Mouse (Mus musculus): ENCODE data around the gene Pcyt1a.

Pcyt1a gene

DNA sequence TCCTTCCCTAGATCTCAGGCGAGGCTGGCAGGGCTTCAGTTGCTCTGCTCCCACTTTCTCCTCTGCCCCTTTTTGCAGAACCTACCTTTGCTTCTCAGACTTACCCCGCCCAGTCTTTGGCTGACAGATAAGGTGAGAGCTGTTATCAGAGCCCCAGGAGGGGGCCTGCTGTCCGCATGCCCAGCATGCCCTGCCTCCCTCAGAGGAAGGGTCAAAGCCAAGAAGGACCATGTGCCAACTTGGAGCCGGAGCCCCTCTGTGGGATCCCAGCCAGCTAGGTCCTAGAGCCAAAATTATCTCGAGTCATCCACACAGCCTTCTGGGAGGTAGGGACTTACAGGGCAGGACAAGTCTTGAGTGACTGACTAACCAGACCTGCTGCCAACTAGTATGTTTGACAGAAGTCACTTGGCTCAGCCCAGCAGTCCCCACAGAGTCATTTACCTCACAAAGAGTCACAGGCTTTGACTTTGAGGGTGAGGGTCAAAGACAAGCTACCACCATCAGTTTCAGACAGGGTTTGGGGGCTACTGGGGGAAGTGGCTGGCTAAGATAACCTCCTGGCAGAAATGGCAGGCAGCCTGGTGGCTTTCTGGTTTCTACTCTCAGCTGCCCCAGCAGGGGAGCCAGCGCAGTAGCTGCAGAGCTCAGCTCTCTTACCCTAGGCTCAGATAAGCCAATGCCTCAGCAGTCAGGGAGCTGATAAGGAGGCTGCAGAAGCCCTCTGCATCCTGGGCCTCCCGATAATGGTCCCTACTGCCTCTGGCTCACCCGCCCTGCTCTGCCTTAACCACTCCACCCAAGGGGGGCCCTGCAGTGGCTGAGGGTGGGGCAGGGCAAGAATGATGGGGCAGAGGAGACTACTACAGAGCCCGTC is 78.6 kb downstream of the Pcyt1a start:
- no peak for DNase-seq (ENCODE audit: low read depth, low spot score)

DNA sequence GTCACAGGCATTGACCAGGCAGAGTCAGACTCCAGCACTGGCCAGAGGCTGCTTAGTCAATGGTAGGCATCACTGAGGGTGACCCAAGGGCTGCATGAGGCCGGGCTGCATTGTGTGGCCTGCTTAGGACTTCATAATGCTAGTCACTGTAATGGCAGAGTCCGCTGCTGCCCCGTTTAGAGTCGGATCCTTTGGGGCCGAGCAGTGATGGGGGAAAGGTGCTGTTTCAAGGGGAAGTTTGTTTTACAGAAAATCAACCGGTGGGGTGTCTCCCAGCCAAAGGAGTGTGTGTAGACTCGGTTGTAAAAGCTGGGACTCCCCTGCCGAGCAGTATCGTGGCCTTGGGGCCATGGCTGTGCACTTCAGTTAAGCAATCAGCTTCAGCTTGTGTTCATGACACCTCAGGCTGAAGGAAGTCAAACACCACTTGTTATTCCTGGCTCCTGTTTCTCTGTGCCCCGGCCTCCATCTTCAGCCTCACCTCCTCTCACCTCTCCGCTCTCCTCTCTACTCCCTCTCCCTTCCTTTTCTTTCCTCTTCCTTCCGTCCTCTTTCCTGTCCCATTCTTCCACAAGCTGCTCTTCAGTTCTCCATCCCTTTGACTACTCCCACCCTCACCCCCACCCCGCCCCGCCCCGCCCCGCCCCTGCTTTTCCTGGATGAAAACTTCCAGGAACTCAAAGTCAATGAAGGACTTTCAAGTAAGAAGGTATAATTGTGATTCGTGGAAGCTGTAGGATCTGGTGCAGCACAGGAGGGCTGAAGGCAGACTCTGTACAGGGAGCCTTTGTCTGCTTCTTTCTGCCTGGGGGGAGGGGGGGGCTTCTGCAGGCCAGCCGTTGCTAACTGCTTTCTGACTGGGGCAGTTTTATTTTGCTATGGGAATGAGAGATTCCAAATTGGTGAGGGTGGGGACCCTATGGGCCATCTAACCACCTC is 79.9 kb downstream of the Pcyt1a start:
- no peak for DNase-seq (ENCODE audit: low read depth, low spot score)

DNA sequence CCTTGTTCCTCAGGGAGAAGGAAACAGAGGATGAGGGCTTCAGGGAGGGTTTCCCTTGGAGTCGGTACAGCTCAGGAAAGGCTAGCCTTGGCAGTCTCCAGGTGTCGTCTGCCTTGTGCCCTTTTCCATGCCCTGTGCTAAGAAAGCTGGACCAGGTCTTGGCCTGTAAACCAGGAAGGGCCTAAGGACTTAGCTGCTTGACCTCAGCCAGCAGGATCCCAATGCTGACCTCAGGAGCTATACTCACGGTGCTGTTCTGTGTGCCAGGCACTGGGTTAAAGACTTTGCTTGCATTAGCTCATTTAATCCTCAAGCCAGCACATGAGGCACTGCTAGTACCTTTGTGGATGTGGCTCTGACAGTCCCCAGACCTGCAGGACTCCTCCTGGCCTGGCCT is 80.6 kb downstream of the Pcyt1a start:
- DNase-seq (ENCODE audit: low read depth, low spot score): no peak

DNA sequence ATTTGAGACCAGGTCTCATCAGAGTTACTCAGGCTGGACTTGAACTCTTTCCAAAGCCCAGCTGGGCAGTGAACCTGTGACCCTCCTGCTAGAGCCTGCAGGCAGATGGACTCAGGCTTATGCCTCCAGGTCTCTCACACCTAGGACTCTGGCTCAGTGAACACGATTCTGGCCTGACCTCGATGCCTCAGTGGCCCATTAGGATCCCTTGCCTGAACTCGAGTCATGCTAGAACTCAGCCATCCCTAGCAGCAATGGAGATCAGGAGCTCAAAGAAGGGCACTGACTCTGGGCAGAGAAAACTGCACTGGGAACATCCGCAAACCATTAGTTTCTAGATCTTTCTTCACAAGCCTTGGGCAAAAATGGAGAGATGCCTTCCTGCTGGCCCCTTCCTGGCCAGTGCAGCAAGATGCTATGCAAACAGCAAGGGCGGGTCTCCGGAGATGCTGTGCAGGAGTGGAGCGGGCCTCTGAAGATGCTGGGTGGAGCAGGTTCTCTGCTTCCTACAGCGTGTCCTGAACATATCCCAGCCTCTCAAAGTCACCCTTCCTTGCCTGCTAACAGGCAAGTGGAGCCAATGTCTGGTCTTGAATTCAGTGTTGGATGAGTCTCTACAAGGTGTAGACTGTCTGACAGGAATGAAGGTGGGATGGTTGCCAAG is 81.2 kb downstream of the Pcyt1a start:
- no peak for DNase-seq (ENCODE audit: low read depth, low spot score)

DNA sequence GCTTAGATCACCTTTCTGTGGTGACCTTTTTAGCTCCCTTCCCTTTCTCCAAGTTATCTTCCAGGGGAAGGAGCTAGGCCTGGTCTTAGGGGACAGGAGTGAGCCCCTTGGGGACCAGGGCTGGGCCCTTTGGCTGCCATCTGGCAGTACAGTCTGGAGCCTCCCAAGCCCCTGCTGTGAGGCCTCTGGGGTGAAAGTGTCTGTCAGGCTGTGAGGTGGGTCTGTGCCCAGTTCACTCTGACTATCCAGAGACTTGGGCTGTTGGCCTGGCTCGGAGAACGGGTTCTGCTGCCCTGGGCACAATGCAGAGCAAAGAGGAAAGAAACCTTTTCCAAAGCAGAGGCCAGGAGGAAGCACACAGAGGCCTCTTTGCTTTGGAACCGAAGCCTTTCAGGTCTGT is 82.2 kb downstream of the Pcyt1a start:
- DNase-seq (ENCODE audit: low read depth, low spot score): no peak

DNA sequence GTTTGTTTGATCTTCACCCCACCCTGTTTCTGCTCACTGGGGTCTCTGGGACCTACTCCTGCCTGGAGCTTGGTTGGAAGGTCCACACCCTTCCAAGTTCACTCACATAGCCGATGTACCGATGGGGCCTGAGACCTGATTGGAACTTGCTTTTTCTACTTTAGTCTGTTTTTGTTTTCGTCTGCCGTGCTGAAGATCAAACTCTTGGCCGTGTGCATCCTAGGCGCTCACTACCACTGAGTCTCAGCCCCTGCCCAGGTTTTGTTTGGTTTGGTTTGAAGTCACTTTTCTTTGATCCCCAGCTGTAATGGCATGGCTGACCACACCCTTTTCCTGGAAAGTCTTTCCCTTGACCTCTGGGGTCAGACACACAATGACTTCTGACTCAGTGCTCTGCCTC is 82.7 kb downstream of the Pcyt1a start:
- no peak for DNase-seq (ENCODE audit: low read depth, low spot score)

DNA sequence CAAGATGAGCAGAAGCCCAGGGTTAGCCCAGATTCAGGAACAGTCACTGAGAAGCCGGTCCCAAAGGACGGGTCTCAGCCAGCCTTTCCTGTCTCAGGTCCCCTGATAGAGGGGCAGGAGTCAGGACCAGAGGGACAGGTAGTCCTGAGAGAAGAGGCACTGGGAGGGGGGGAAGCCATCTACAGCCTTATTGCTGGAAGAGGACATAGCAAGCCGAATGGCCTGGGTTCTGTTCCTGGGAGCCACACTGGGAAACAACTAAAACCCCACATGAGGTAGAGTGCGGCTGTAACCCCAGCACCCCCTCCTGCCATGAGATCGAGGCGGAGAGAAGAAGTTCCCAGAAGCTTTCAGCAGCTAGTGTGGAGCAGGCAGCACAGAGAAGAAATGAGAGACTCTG is 83.2 kb downstream of the Pcyt1a start:
- no peak for DNase-seq (ENCODE audit: low read depth, low spot score)

DNA sequence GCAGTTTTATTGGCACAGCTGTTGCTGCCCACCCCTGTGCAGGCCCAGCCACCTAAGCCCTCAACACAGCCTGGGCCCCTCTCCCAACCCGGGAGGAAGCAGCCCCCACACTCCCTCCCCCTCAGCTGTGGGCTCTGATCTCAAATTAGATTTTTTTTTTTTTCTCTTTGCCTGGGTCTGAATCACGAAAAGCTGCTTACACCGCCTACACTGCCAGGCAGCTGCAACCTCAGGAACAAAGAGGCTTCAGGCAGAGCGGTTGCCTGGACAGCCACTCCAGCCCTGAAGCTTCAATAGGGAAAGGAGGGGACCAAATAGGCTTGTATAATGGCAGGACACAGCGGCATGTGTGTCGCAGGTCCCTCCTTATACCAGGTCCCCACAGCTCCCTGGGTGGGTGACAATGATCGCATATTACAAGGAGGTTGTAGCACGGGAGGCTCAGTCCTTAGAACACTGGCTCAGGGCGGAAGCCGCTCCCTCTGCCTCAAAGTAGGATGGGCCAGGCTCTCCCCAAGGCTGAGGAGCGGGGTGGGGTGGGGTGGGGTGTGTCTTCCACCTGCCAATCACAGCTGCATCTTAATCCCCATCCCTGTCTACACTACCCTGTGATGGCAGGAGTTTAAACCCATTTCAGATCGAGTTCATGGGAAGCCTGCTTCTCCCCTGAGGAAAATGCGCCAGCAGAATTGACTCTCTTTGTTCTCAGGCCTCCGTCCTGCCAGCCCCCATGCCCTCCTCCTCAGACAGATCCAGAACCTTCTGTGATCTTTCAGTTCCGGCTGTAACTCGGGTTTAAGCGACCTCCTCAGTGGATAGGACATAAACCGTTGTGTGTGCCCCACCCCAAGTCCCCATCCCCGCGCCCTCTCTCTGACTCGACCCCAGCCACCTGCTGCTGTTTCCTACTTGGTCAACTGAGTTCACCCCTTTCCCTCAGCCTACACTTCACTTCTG is 85.6 kb downstream of the Pcyt1a start:
- DNase-seq (ENCODE audit: low read depth, low spot score): peak; percentile 56

DNA sequence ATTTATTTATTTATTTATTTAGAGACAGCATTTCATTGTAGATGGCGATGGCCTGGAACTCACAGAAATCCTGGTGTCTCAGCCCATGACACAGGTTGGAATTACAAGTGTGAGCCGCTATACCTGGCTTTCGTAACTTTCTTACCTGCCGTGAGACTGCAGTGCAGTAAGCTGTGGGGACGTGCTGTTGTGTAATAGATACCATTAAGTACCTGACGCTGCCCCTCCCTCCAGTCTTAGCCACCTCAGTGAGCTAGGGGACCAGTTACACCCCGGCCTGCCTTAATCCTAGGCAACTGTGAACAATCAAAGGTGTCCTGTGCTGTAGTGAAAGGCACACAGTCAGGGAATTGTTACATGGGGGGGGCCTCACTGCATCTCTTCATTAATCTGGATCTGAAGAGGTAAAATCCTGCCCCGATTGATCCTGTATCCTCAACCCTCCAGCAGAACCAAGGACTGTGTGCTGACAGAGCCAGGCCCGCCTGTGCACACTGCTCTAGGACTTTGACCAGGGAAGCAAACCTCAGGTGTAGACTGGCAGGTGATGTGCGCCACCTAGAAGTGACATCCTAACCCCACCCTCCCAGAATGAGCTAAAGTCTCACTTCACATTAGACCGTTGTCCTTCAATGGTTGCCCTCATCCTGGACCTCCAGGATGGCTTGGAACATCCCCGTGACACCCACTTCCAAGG is 87.2 kb downstream of the Pcyt1a start:
- no peak for DNase-seq (ENCODE audit: low read depth, low spot score)

DNA sequence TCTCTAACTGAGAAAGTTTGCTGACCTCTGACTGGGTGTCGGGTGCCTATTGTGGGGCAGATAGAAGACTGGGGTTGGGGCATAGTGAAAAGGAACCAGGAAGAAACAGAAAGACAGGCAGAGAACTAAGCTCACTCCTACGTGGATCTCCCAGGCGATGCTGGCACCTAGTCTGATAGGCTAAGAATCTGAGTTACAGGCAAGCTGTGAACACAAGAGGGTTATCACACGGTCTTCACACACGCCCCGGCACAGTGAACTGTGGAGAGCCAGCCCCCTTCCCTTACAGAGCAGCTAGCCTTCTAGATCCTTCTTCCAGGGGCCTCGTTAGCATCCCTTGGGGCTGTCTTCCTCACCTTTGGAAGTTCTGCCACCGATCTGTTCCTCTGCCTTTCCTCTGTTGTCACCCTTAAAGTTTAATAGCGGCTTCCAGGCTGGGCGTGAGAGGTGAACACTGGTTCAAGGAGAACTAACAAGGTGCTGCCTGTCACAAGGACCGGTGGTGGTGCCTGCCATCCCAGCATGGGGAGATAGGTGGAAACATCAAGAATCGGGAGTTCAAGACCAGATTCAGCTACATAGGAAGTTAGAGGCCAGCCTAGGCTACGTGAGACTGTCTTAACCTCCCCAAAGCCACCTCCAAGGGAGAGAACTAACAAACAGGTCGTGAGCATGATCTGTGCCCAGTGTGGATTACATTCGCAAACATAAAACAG is 89.1 kb downstream of the Pcyt1a start:
- no peak for DNase-seq (ENCODE audit: low read depth, low spot score)

DNA sequence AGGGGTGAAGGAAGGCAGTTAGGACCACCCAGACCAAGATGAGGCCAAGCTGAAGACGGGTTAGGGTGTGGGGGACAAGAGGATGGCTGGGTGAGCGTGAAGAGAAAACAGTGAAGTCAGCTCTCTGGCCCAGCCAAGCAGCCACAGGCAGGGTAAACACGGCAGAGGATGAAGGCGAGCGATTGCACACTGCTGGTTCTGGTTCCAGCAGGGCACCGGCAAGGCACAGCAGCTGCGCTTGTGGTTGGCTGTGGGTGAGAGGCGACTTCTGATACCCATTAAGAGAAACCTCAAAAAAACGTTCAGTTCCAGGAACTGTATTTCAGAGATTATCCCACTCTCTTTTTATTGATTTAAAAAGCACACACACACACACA is 89.6 kb downstream of the Pcyt1a start:
- no peak for DNase-seq (ENCODE audit: low read depth, low spot score)

DNA sequence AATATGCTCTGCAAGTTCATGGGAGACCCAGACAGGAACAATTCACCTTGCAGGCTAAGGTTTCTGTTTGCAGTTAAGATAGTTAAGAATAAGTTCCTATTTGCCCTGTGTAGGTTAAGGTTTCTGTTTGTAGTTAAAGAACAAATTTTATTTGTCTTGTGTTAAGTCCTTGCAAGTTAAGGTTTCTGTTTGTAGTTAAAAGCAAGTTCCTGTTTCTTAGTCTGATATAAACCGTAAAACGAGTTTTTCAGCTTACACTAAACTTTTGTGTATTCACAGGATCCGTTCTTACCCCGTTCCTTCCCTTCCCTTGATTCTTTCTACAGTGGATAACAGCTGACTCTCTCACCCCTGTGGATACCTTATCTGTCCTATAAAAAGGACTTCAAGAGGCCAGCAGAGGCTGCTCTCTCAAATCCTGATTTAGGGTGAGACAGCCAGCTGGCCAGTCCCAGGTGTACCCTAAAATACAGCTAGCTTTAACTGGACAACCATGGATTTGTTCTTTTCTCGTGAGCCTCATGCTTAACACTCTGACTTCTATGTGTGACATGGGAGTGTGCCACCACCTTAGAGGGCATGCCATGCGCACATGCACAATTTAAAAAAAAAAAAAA is 92.0 kb downstream of the Pcyt1a start:
- no peak for DNase-seq (ENCODE audit: low read depth, low spot score)

DNA sequence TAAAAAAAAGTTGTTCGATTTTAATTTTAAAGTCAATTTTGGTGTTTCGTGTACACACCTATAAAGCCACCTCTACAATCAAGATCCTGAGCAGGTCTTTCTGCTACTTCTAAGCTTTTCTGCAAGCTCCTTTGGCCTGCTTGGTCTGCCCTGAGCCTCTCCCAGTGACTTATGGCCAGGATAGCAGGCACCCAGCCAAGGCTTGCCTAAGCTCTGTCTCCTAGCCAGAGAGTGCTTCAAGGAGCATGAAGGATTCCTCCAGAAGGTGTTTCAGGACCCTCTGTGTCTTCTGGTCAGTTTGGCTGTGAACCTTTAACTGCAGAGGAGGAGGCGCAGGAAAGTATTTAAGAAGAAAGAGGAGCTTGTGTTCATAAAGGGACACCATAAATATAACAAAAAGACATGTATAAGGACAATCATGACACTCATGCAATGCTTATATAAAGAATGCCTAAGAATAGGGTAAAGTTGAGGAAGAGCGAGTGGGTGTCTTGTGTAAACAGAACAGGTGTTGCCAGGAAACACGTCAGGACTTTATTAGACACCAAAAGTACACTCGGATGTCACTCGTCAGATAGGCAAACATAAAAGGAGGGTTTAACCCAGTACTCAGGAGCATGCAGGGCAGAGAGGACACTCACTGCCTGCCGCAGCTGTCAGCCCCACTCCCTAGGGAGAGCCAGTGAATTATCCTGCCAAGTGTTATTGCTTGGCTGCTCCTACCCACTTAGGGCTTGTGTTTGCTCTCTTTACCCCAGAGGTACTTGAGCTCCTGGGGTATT is 92.9 kb downstream of the Pcyt1a start:
- no peak for DNase-seq (ENCODE audit: low read depth, low spot score)

DNA sequence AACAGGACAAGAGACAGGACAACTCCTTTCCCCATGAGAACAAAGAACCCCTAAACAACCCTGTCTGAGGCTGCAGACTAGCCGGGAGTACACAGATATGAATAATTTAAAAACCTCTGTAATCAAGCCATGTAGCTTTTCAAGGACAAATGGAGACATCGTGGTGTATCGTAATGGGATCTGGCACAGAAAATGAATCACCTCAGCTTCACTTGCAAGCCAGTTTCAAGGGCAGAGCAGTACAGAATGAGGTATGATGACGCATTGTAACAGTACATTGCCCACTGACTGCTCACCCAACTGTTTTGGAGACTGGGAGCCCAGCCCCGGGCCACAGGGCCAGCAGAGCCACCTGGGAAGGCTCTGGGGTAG is 93.5 kb downstream of the Pcyt1a start:
- DNase-seq (ENCODE audit: low read depth, low spot score): no peak
